Mouse (Mus musculus) hindbrain, embryonic 14.5 days (tissue): ENCODE measurements around the gene Bcl2l11. TPM values are rescaled to one million over a fixed set of nuclear protein-coding genes. Genes with fewer than 3 reads are reported as not detected.
A peak's percentile ranks its signal among the peaks of the same experiment; 100 is the strongest.

Experiments used
- ATAC-seq: fragments of 200-750 bp; cut with Nextera tagmentation; 2 replicates; pipeline ENCODE4 v1.8.0; 2017; ENCODE audit warnings: moderate number of reproducible peaks, mild to moderate bottlenecking, moderate TSS enrichment, moderate library complexity; ENCODE audit not compliant: low FRiP score
- DNase-seq: peaks from one replicate; pipeline ENCODE4 v3.0.0-alpha.2; 2015; ENCODE audit warnings: low spot score
- H3K27ac ChIP-seq: fragments of 300-500 bp; sonication (generic); 2 replicates; pipeline ENCODE4 v1.5.1; 2014; ENCODE audit warnings: mild to moderate bottlenecking, moderate library complexity
- H3K27me3 ChIP-seq: fragments of 300-500 bp; sonication (generic); 2 replicates; pipeline ENCODE4 v1.6.1; 2014; ENCODE audit warnings: mild to moderate bottlenecking, low read length, mixed read lengths; ENCODE audit not compliant: control insufficient read depth, insufficient read depth
- H3K36me3 ChIP-seq: fragments of 300-500 bp; sonication (generic); replicated peaks from 2 replicates; pipeline ENCODE4 v1.6.1; 2014; ENCODE audit not compliant: control insufficient read depth, insufficient read depth
- H3K4me1 ChIP-seq: fragments of 300-500 bp; sonication (generic); replicated peaks from 2 replicates; pipeline ENCODE4 v1.6.1; 2014; ENCODE audit warnings: antibody characterized with exemption, low read length, mixed read lengths; ENCODE audit not compliant: control insufficient read depth, insufficient read depth
- H3K4me2 ChIP-seq: fragments of 300-500 bp; sonication (generic); replicated peaks from 2 replicates; pipeline ENCODE4 v1.6.1; 2014; ENCODE audit warnings: mild to moderate bottlenecking, moderate library complexity
- H3K4me3 ChIP-seq: fragments of 300-500 bp; sonication (generic); replicated peaks from 2 replicates; pipeline ENCODE4 v1.5.1; 2014; ENCODE audit warnings: mild to moderate bottlenecking, low read length
- H3K9ac ChIP-seq: fragments of 300-500 bp; sonication (generic); 2 replicates; pipeline ENCODE4 v1.6.1; 2014
- H3K9me3 ChIP-seq: fragments of 300-500 bp; sonication (generic); 2 replicates; pipeline ENCODE4 v1.6.1; 2016; ENCODE audit warnings: low read length; ENCODE audit not compliant: control insufficient read depth
- WGBS: fragments of 180-500 bp; shearing (Covaris S2); extraction: QIAGEN DNeasy Blood & Tissue Kit; methylation state at CpG from one replicate; pipeline ENCODE4 v1.1.7; 2014; 5-methylcytosine and 5-hydroxymethylcytosine counted together
- polyA plus RNA-seq: library from polyadenylated mRNA; unstranded; fragments of >200 nt; fragmentation: Nextera tagmentation; extraction: Ambion mirVana; gene quantifications from 2 replicates; pipeline ENCODE4 v1.2.1, GENCODE M21; 2014

Bcl2l11 gene
- polyA plus RNA-seq, 1 experiment from 2014 or later: 12.2 TPM

GRCm38 (mm10) chr2:128102086-128102485, 23.8 kb upstream of the Bcl2l11 start:
- DNase-seq (no peak), ATAC-seq (no peak)
- Histone ChIP-seq H3K27ac (no peak overlapping the region), H3K36me3 (no peaks in the 10 kb centered on the region), H3K27me3 (no peaks in the 10 kb centered on the region), H3K9ac (no peak overlapping the region), H3K4me2 (no peak overlapping the region), H3K4me3 (no peak overlapping the region), H3K9me3 (no peaks in the 10 kb centered on the region), H3K4me1 (no peaks in the 10 kb centered on the region)
- WGBS: 93% methylated on average over 9 of the region's 9 CpGs

GRCm38 (mm10) chr2:128104815-128105214, 21.0 kb upstream of the Bcl2l11 start:
- Histone ChIP-seq H3K9ac (no peak overlapping the region), H3K9me3 (no peaks in the 10 kb centered on the region), H3K4me3 (no peak overlapping the region), H3K4me1 (no peaks in the 10 kb centered on the region), H3K4me2 (no peak overlapping the region), H3K36me3 (no peaks in the 10 kb centered on the region), H3K27ac (no peak overlapping the region), H3K27me3 (no peaks in the 10 kb centered on the region)
- 72% methylated on average over 5 of the region's 5 CpGs for WGBS
- DNase-seq (no peak), ATAC-seq (no peak)

DNA sequence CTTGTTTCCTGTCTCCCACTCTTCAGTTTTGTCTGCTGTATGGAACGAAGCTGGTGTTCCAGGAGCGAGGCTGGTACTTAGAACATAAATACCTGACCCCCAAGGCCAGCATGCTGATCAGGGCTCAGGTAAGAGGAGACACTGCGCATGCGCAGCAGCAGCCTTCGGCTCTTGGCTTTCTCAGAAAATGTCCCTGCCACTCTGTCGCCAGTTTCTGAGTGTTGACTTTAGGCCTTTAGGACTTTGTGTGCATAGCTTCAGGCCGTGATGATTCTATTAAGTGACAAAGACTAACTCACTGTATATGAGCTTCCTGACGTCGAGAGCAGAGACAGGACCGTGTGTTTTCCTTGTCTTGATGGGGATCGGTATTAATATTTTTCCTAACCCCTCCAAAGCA, 20.2 kb upstream of the Bcl2l11 start:
- Histone ChIP-seq H3K4me1 (no peaks in the 10 kb centered on the region), H3K9me3 (no peaks in the 10 kb centered on the region), H3K4me2 (no peak overlapping the region), H3K9ac (no peak overlapping the region), H3K27me3 (no peaks in the 10 kb centered on the region), H3K27ac (no peak overlapping the region), H3K36me3 (no peaks in the 10 kb centered on the region), H3K4me3 (no peak overlapping the region)
- DNase-seq (no peak), ATAC-seq (no peak)
- 88% methylated on average over 11 of the region's 11 CpGs for WGBS

DNA sequence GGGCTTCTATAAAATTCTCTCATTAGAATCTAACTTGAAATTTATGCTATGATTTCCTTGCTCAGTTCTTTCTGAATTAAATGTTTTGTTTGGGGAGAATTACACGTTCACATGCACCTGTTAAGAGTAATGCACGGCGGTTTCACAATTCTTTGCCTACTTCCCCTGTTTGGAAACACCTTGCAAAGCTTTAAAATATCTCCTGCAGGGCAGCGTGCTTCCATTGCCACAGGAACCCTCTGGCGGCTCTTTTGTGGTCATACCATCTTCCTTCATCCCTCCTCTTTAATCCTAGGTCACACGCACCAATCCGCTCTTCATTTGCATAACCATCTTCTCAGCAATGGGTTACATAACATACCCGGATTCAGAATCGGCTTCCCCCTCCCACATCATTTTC, 14.3 kb upstream of the Bcl2l11 start:
- 81% methylated on average over 9 of the region's 9 CpGs for WGBS
- Histone ChIP-seq H3K36me3 (no peaks in the 10 kb centered on the region), H3K4me1 (no peaks in the 10 kb centered on the region), H3K9me3 (no peaks in the 10 kb centered on the region), H3K27ac (no peak overlapping the region), H3K4me2 (no peak overlapping the region), H3K4me3 (no peak overlapping the region), H3K27me3 (no peaks in the 10 kb centered on the region), H3K9ac (no peak overlapping the region)
- DNase-seq (no peak), ATAC-seq (no peak)

DNA sequence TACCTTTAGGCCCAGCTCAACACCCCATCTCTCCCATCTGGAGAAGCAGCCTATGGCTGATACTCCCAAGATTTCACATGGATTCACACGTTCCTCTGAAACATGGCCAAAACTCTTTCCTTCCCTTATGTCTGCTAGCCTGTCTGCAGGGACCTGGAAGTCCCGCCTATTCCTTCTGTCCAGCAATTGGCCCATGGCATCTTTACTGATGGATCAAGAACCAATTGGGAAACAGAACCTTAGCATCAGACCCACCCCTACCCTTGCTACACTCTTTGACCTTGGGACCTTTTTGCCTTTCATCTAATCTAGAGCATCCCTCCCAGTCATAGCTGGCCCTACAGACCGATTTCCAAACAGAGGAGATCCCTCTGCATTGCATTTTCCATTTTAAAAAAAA, 11.2 kb upstream of the Bcl2l11 start:
- Histone ChIP-seq H3K4me2 (no peak overlapping the region), H3K4me3 (no peak overlapping the region), H3K9me3 (no peaks in the 10 kb centered on the region), H3K4me1 (no peaks in the 10 kb centered on the region), H3K9ac (no peak overlapping the region), H3K36me3 (no peaks in the 10 kb centered on the region), H3K27me3 (no peaks in the 10 kb centered on the region), H3K27ac (no peak overlapping the region)
- 82% methylated on average over 3 of the region's 3 CpGs for WGBS
- no peak for ATAC-seq
- no peak for DNase-seq

DNA sequence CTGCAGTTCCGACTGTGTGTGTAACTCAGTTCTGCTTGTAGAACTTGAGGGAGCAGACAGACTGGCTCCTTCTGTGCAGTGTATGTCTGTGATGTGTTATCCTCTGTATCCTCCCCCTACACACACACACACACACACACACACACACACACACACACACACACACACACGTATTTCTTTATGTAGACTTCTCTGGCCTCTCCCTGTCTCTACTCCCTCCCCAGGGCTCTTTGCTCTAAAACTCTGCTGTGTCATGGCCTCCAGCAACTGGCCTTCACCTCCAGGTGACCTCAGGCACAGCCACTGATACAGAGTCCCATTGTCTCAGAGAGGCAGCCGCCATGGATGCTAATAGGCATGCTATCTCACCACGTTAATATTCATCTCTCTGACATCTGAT, 10.3 kb upstream of the Bcl2l11 start:
- 21% methylated on average over 4 of the region's 4 CpGs for WGBS
- ATAC-seq (no peak), DNase-seq (no peak)
- H3K27ac ChIP-seq: no peak overlapping the region
- no peak overlapping the region for H3K4me3 ChIP-seq
- no peaks in the 10 kb centered on the region for H3K27me3 ChIP-seq
- no peaks in the 10 kb centered on the region for H3K4me1 ChIP-seq
- no peaks in the 10 kb centered on the region for H3K9me3 ChIP-seq
- H3K4me2 ChIP-seq: no peak overlapping the region
- H3K9ac ChIP-seq: no peak overlapping the region
- H3K36me3 ChIP-seq: no peaks in the 10 kb centered on the region

GRCm38 (mm10) chr2:128117605-128118004, 8.2 kb upstream of the Bcl2l11 start:
- no peak overlapping the region for H3K27ac ChIP-seq
- 79% methylated on average over 7 of the region's 7 CpGs for WGBS
- peaks cover 12% of the 10 kb centered on the region for H3K27me3 ChIP-seq
- ATAC-seq (no peak), DNase-seq (no peak)
- no peaks in the 10 kb centered on the region for H3K36me3 ChIP-seq
- no peaks in the 10 kb centered on the region for H3K9me3 ChIP-seq
- no peak overlapping the region for H3K4me3 ChIP-seq
- H3K9ac ChIP-seq: no peak overlapping the region
- H3K4me2 ChIP-seq: no peak overlapping the region
- no peaks in the 10 kb centered on the region for H3K4me1 ChIP-seq

- H3K9ac ChIP-seq: no peak overlapping the region
- H3K9me3 ChIP-seq: no peaks in the 10 kb centered on the region
- H3K4me1 ChIP-seq: peaks cover 12% of the 10 kb centered on the region
- H3K27ac ChIP-seq: no peak overlapping the region
- H3K36me3 ChIP-seq: no peaks in the 10 kb centered on the region
- DNase-seq (no peak), ATAC-seq (no peak)
- no peak overlapping the region for H3K4me2 ChIP-seq
- no peak overlapping the region for H3K4me3 ChIP-seq
- peaks cover 24% of the 10 kb centered on the region for H3K27me3 ChIP-seq
- WGBS: 89% methylated on average over 9 of the region's 9 CpGs
Observed at GRCm38 (mm10) chr2:128118971-128119370, 6.9 kb upstream of the Bcl2l11 start.

DNA sequence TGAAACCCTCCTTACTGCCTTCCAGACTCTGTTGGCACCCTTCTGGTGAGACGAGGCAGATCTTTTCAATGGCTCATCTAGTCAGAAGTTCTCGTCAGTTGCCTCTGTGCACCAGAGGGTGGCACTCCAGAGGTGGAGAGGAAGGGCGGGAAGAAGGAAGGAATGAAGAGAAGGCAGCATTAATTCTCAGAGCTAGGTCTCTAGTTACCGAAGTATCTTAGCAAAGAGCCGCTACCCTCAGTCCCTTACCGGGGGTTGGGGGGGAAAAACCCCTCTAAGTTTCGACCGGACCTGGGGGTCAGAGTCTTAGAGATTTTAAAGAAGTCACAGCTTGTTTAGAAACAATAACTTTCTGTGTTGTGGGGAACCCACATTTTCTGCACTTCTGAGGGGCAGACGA, 3.3 kb upstream of the Bcl2l11 start:
- peak; percentile 67 for DNase-seq
- Histone ChIP-seq H3K4me1 (peaks cover 26% of the 10 kb centered on the region), H3K9ac (no peak overlapping the region), H3K4me3 (peak overlapping the region; percentile 77), H3K27me3 (peaks cover 36% of the 10 kb centered on the region), H3K36me3 (no peaks in the 10 kb centered on the region), H3K27ac (no peak overlapping the region), H3K9me3 (no peaks in the 10 kb centered on the region), H3K4me2 (peak overlapping the region; percentile 89)
- ATAC-seq: no peak
- 1% methylated on average over 9 of the region's 9 CpGs for WGBS
